Mouse (Mus musculus): ENCODE measurements around the gene Poll.

- TF ChIP-seq EP300 (IDR thresholded peaks at IDR 0.05; ENCODE audit: insufficient read depth, low read depth, low read length) (no peak), CTCF (IDR thresholded peaks at IDR 0.05) (no peak), POLR2A (IDR thresholded peaks at IDR 0.05; ENCODE audit: insufficient read depth, low read depth, low read length) (no peak)
Observed at GRCm38 (mm10) chr19:45554136-45554535, 6.2 kb downstream of the Poll start.

Data from heart, adult 2 months (tissue).